Mouse (Mus musculus): ENCODE measurements at regions not wholly inside any gene's neighbourhood (a gene's known extent, or its start where the extent isn't known, plus 50 kb on each side); places are given as distances from the start of the nearest gene placed in this dataset.

GRCm38 (mm10) chr19:30435054-30435738 lies 114.3 kb downstream of the Dkk1 start:
- H3K4me1 ChIP-seq = no peaks in the 10 kb centered on the region; the same call in 1 of the 2 replicates
- no peak overlapping the region for H3K9ac ChIP-seq
- no peak overlapping the region for H3K4me3 ChIP-seq
- no peaks in the 10 kb centered on the region for H3K27me3 ChIP-seq (replicated peaks)
- WGBS = 65% methylated on average over 12 of the region's 12 CpGs
- no peak overlapping the region for H3K4me2 ChIP-seq (replicated peaks)
- ATAC-seq (ENCODE audit: low FRiP score, low read depth) = no peak
- H3K27ac ChIP-seq = no peak overlapping the region
- no peaks in the 10 kb centered on the region for H3K9me3 ChIP-seq
- H3K36me3 ChIP-seq = no peaks in the 10 kb centered on the region

- WGBS = 87% methylated on average over 13 of the region's 13 CpGs
- Histone ChIP-seq H3K27ac (no peak overlapping the region), H3K4me2 (replicated peaks) (no peak overlapping the region), H3K36me3 (no peaks in the 10 kb centered on the region), H3K27me3 (replicated peaks) (no peaks in the 10 kb centered on the region), H3K4me3 (no peak overlapping the region), H3K4me1 (no peaks in the 10 kb centered on the region), H3K9me3 (no peaks in the 10 kb centered on the region), H3K9ac (no peak overlapping the region)
- ATAC-seq (ENCODE audit: low FRiP score, low read depth) = no peak
Observed at GRCm38 (mm10) chr19:30450869-30451542, 98.5 kb downstream of the Dkk1 start.

DNA sequence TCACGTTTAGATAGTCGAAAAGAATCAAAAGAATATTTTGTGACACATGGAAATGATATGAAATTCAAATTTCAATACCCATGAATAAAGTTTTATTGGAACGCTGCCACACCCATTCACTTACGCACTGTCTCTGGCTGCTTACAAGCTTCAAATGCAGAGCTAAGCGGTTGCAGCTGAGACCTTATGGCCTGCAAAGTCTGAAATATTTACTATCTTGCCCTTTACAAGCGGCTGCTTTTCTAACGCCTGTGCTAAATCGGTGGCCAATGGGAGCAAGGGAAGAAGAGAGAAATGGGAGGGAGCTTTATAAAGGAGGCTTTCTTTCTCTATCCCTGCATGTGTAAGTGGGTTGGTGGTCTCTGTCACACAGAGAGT lies 97.9 kb downstream of the Dkk1 start:
- Histone ChIP-seq H3K9ac (no peak overlapping the region), H3K36me3 (no peaks in the 10 kb centered on the region), H3K27me3 (replicated peaks) (no peaks in the 10 kb centered on the region), H3K27ac (no peak overlapping the region), H3K4me2 (replicated peaks) (no peak overlapping the region), H3K4me1 (no peaks in the 10 kb centered on the region), H3K4me3 (no peak overlapping the region), H3K9me3 (no peaks in the 10 kb centered on the region)
- ATAC-seq (ENCODE audit: low FRiP score, low read depth) = no peak
- 66% methylated on average over 8 of the region's 8 CpGs for WGBS

DNA sequence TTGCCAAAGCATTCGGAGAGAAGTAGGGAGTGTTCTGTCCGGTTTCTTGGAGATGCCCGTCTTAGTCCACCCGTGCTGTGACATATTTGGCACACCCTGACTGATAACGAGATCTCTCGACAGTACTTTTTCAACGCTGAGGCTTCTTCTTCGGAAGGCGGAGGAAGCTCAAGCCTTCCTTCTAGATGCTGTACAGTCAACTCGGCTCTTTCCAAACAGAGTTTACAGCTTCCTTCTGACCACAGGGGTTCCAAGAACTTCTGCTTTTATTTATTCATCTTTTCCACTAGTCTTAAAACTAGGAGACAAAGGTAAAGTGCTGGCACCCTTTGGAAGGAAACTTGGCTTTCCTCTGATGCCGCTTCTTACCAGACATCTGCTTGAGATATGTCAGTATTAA lies 96.8 kb downstream of the Dkk1 start:
- Histone ChIP-seq H3K9ac (no peak overlapping the region), H3K4me2 (replicated peaks) (no peak overlapping the region), H3K27me3 (replicated peaks) (no peaks in the 10 kb centered on the region), H3K4me1 (no peaks in the 10 kb centered on the region), H3K9me3 (no peaks in the 10 kb centered on the region), H3K4me3 (no peak overlapping the region), H3K27ac (no peak overlapping the region), H3K36me3 (no peaks in the 10 kb centered on the region)
- no peak for ATAC-seq (ENCODE audit: low FRiP score, low read depth)
- WGBS = 93% methylated on average over 11 of the region's 11 CpGs

GRCm38 (mm10) chr19:30483436-30483835 lies 66.0 kb downstream of the Dkk1 start:
- H3K27me3 ChIP-seq (replicated peaks) = no peaks in the 10 kb centered on the region
- H3K4me1 ChIP-seq = no peaks in the 10 kb centered on the region
- no peaks in the 10 kb centered on the region for H3K9me3 ChIP-seq
- no peak overlapping the region for H3K4me2 ChIP-seq (replicated peaks)
- H3K36me3 ChIP-seq = no peaks in the 10 kb centered on the region
- no peak overlapping the region for H3K9ac ChIP-seq
- no peak overlapping the region for H3K27ac ChIP-seq
- ATAC-seq (ENCODE audit: low FRiP score, low read depth) = no peak
- 44% methylated on average over 4 of the region's 4 CpGs for WGBS
- H3K4me3 ChIP-seq = no peak overlapping the region

DNA sequence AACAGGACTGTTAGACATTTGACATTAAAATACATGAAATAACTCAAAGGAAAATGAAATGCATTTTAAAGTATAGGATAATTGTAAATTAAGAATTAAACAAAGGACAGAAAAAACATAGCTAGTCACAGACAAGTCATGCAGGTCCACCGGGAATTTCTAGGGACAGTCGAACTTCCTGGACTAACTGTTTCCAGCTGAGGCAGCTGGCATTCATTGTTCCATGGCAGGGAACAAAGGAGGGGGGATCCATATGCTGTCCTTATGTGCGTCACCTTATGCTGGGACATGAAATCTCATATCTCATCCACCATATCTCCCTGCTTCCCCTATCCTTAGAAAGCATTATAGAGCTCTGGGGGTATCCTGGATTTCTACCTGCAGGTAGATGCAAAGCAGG lies 59.7 kb downstream of the Dkk1 start:
- ATAC-seq (ENCODE audit: low FRiP score, low read depth) = no peak
- H3K27me3 ChIP-seq (replicated peaks) = no peaks in the 10 kb centered on the region
- no peaks in the 10 kb centered on the region for H3K36me3 ChIP-seq
- H3K9ac ChIP-seq = no peak overlapping the region
- H3K4me3 ChIP-seq = no peak overlapping the region
- WGBS = 37% methylated on average over 3 of the region's 3 CpGs
- no peaks in the 10 kb centered on the region for H3K9me3 ChIP-seq
- no peak overlapping the region for H3K4me2 ChIP-seq (replicated peaks)
- no peaks in the 10 kb centered on the region for H3K4me1 ChIP-seq
- no peak overlapping the region for H3K27ac ChIP-seq

DNA sequence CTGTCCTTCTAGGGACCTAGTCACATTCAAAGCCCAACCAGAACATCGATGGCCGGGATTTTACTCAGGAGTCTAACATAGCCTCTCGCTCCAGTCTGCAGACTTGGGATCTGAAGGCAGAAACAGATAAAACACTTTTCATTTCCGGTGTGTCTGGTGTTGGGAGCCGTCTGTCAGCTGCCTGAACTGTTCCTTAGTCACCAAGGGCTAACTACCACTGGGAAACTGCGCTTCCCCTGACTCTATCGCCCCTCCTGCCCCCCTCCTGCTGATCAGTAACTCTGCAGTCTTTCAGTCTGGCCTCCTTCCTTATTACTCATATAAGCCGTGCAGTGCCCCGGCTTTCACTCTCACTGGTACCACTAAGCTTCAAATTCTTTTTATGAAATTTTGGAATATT lies 58.5 kb downstream of the Dkk1 start:
- Histone ChIP-seq H3K36me3 (no peaks in the 10 kb centered on the region), H3K9me3 (no peaks in the 10 kb centered on the region), H3K4me3 (no peak overlapping the region), H3K4me2 (replicated peaks) (no peak overlapping the region), H3K9ac (no peak overlapping the region), H3K4me1 (no peaks in the 10 kb centered on the region), H3K27me3 (replicated peaks) (no peaks in the 10 kb centered on the region), H3K27ac (no peak overlapping the region)
- ATAC-seq (ENCODE audit: low FRiP score, low read depth) = no peak
- 60% methylated on average over 9 of the region's 9 CpGs for WGBS

Data from neural tube, embryonic 12.5 days (tissue).